Mouse (Mus musculus): Measurements from ENCODE around the gene Adh6b. TPM values are rescaled to one million over a fixed set of nuclear protein-coding genes. Genes with fewer than 3 reads are reported as not detected.
"Not testable (repeated sequence)": the region's sequence is repeated elsewhere in the genome, so short reads cannot be mapped to it uniquely, and the experiment has no call there.

Adh6b gene
- polyA plus RNA-seq, 1 experiment from 2014 or later = 0.10 TPM

- not testable (repeated sequence) for H3K27ac ChIP-seq; H3K4me2 ChIP-seq; H3K4me3 ChIP-seq (replicated peaks); H3K9ac ChIP-seq; H3K9me3 ChIP-seq; H3K4me1 ChIP-seq; H3K27me3 ChIP-seq; H3K36me3 ChIP-seq (replicated peaks); ATAC-seq (ENCODE audit: low FRiP score)
- 84% methylated on average over 4 of the region's 4 CpGs for WGBS
Measured at GRCm38 (mm10) chr3:138370289-138370688, 28.7 kb downstream of the Adh6b start.

- no peak overlapping the region for H3K4me2 ChIP-seq
- H3K9me3 ChIP-seq = no peaks in the 10 kb centered on the region
- no peak overlapping the region for H3K27ac ChIP-seq
- H3K27me3 ChIP-seq = no peaks in the 10 kb centered on the region
- H3K9ac ChIP-seq = no peak overlapping the region
- no peaks in the 10 kb centered on the region for H3K36me3 ChIP-seq (replicated peaks)
- ATAC-seq (ENCODE audit: low FRiP score) = no peak
- no peak overlapping the region for H3K4me3 ChIP-seq (replicated peaks)
- no peaks in the 10 kb centered on the region for H3K4me1 ChIP-seq
- WGBS = 84% methylated on average over 4 of the region's 4 CpGs
Measured at GRCm38 (mm10) chr3:138373920-138374319, 32.3 kb downstream of the Adh6b start.

- no peak for ATAC-seq (ENCODE audit: low FRiP score)
- H3K4me1 ChIP-seq = no peaks in the 10 kb centered on the region
- H3K9me3 ChIP-seq = no peaks in the 10 kb centered on the region
- H3K36me3 ChIP-seq (replicated peaks) = no peaks in the 10 kb centered on the region
- H3K27me3 ChIP-seq = no peaks in the 10 kb centered on the region
- no peak overlapping the region for H3K4me2 ChIP-seq
- H3K9ac ChIP-seq = no peak overlapping the region
- no peak overlapping the region for H3K4me3 ChIP-seq (replicated peaks)
- no peak overlapping the region for H3K27ac ChIP-seq
- WGBS = 81% methylated on average over 2 of the region's 2 CpGs
Measured at GRCm38 (mm10) chr3:138375148-138375547, 33.6 kb downstream of the Adh6b start.

- H3K9me3 ChIP-seq = no peaks in the 10 kb centered on the region
- H3K4me1 ChIP-seq = peaks cover 4% of the 10 kb centered on the region; the same call in 1 of the 2 replicates
- H3K27me3 ChIP-seq = no peaks in the 10 kb centered on the region
- ATAC-seq (ENCODE audit: low FRiP score) = 0 out of 2 replicates have a peak, but pooled peaks have one; percentile 27
- no peak overlapping the region for H3K4me2 ChIP-seq
- no peak overlapping the region for H3K9ac ChIP-seq
- WGBS = 47% methylated on average over 3 of the region's 3 CpGs
- no peaks in the 10 kb centered on the region for H3K36me3 ChIP-seq (replicated peaks)
- H3K27ac ChIP-seq = no peak overlapping the region
- no peak overlapping the region for H3K4me3 ChIP-seq (replicated peaks)
Measured at GRCm38 (mm10) chr3:138381133-138381532, 39.6 kb downstream of the Adh6b start.

- ATAC-seq (ENCODE audit: low FRiP score) = no peak
- Histone ChIP-seq H3K4me3 (replicated peaks) (no peak overlapping the region), H3K27ac (no peak overlapping the region), H3K27me3 (no peaks in the 10 kb centered on the region), H3K9me3 (no peaks in the 10 kb centered on the region), H3K4me1 (no peaks in the 10 kb centered on the region), H3K4me2 (no peak overlapping the region), H3K36me3 (replicated peaks) (no peaks in the 10 kb centered on the region), H3K9ac (no peak overlapping the region)
- 90% methylated on average over 6 of the region's 6 CpGs for WGBS
Measured at GRCm38 (mm10) chr3:138387155-138387554, 45.6 kb downstream of the Adh6b start.

- H3K4me2 ChIP-seq = no peak overlapping the region
- H3K9me3 ChIP-seq = no peaks in the 10 kb centered on the region
- H3K4me1 ChIP-seq = no peaks in the 10 kb centered on the region
- no peak overlapping the region for H3K4me3 ChIP-seq (replicated peaks)
- H3K27ac ChIP-seq = no peak overlapping the region
- ATAC-seq (ENCODE audit: low FRiP score) = no peak
- 80% methylated on average over 3 of the region's 3 CpGs for WGBS
- H3K27me3 ChIP-seq = no peaks in the 10 kb centered on the region
- no peak overlapping the region for H3K9ac ChIP-seq
- H3K36me3 ChIP-seq (replicated peaks) = no peaks in the 10 kb centered on the region
Measured at GRCm38 (mm10) chr3:138404872-138405271, 63.3 kb downstream of the Adh6b start.

GRCm38 (mm10) chr3:138405341-138405740, 63.8 kb downstream of the Adh6b start:
- no peak for ATAC-seq (ENCODE audit: low FRiP score)
- WGBS = 49% methylated on average over 3 of the region's 3 CpGs

GRCm38 (mm10) chr3:138405840-138406239, 64.3 kb downstream of the Adh6b start:
- WGBS = 86% methylated on average over 7 of the region's 7 CpGs
- no peak overlapping the region for H3K4me2 ChIP-seq
- H3K27ac ChIP-seq = no peak overlapping the region
- no peak overlapping the region for H3K9ac ChIP-seq
- no peaks in the 10 kb centered on the region for H3K9me3 ChIP-seq
- H3K36me3 ChIP-seq (replicated peaks) = no peaks in the 10 kb centered on the region
- no peak overlapping the region for H3K4me3 ChIP-seq (replicated peaks)
- H3K27me3 ChIP-seq = no peaks in the 10 kb centered on the region
- no peak for ATAC-seq (ENCODE audit: low FRiP score)
- H3K4me1 ChIP-seq = no peaks in the 10 kb centered on the region

More at GRCm38 (mm10) chr3:138405341-138405740, 63.8 kb downstream of the Adh6b start:
- H3K4me1 ChIP-seq = no peaks in the 10 kb centered on the region
- no peaks in the 10 kb centered on the region for H3K36me3 ChIP-seq (replicated peaks)
- H3K4me2 ChIP-seq = no peak overlapping the region
- H3K9ac ChIP-seq = no peak overlapping the region
- no peak overlapping the region for H3K27ac ChIP-seq
- H3K9me3 ChIP-seq = no peaks in the 10 kb centered on the region
- H3K4me3 ChIP-seq (replicated peaks) = no peak overlapping the region
- H3K27me3 ChIP-seq = no peaks in the 10 kb centered on the region

GRCm38 (mm10) chr3:138407920-138408319, 66.3 kb downstream of the Adh6b start:
- ATAC-seq (ENCODE audit: low FRiP score) = no peak
- whole genome bisulfite sequencing = 85% methylated on average over 1 of the region's 1 CpGs
- H3K4me1 ChIP-seq = no peaks in the 10 kb centered on the region

More at GRCm38 (mm10) chr3:138407920-138408319, 66.3 kb downstream of the Adh6b start:
- H3K9me3 ChIP-seq = no peaks in the 10 kb centered on the region
- no peaks in the 10 kb centered on the region for H3K27me3 ChIP-seq
- H3K4me3 ChIP-seq (replicated peaks) = no peak overlapping the region
- no peaks in the 10 kb centered on the region for H3K36me3 ChIP-seq (replicated peaks)
- H3K4me2 ChIP-seq = no peak overlapping the region
- no peak overlapping the region for H3K9ac ChIP-seq
- no peak overlapping the region for H3K27ac ChIP-seq

Other genes with a start within 250 kb of the Adh6b start
- 13.7 and 14.5 TPM in 2 replicates for gene Trmt10a, start 198.3 kb upstream of the Adh6b start, polyA plus RNA-seq (2016; fragmentation: Nextera tagmentation; extraction: Ambion mirVana)
- 13.4 and 14.1 TPM in 2 replicates for gene Mttp, start 196.8 kb upstream of the Adh6b start, polyA plus RNA-seq (2016; fragmentation: Nextera tagmentation; extraction: Ambion mirVana)
- gene 4930579F01Rik, start 147.9 kb upstream of the Adh6b start, polyA plus RNA-seq (2016; fragmentation: Nextera tagmentation; extraction: Ambion mirVana) = not detected in 2 replicates
- 0.17 TPM in 1 of 2 replicates, not detected in the other for gene Adh7, start 124.0 kb upstream of the Adh6b start, polyA plus RNA-seq (2016; fragmentation: Nextera tagmentation; extraction: Ambion mirVana)
- 0.20 and 0.55 TPM in 2 replicates for gene Adh1, start 80.8 kb upstream of the Adh6b start, polyA plus RNA-seq (2016; fragmentation: Nextera tagmentation; extraction: Ambion mirVana)
- not detected in 2 replicates for gene Adh6a, start 28.5 kb upstream of the Adh6b start, polyA plus RNA-seq (2016; fragmentation: Nextera tagmentation; extraction: Ambion mirVana)
- not detected in 2 replicates for gene Adh4, start 73.7 kb downstream of the Adh6b start, polyA plus RNA-seq (2016; fragmentation: Nextera tagmentation; extraction: Ambion mirVana)
- gene Adh5, start 101.3 kb downstream of the Adh6b start, polyA plus RNA-seq (2016; fragmentation: Nextera tagmentation; extraction: Ambion mirVana) = 248 and 263 TPM in 2 replicates
- gene Metap1, start 147.7 kb downstream of the Adh6b start, polyA plus RNA-seq (2016; fragmentation: Nextera tagmentation; extraction: Ambion mirVana) = 43.8 and 47.0 TPM in 2 replicates
- gene Eif4e, start 184.4 kb downstream of the Adh6b start, polyA plus RNA-seq (2016; fragmentation: Nextera tagmentation; extraction: Ambion mirVana) = 353 and 402 TPM in 2 replicates

Data from forebrain, embryonic 12.5 days (tissue).